Mouse (Mus musculus): ENCODE measurements at regions not wholly inside any gene's neighbourhood (a gene's known extent, or its start where the extent isn't known, plus 50 kb on each side); places are given as distances from the start of the nearest gene placed in this dataset.

DNA sequence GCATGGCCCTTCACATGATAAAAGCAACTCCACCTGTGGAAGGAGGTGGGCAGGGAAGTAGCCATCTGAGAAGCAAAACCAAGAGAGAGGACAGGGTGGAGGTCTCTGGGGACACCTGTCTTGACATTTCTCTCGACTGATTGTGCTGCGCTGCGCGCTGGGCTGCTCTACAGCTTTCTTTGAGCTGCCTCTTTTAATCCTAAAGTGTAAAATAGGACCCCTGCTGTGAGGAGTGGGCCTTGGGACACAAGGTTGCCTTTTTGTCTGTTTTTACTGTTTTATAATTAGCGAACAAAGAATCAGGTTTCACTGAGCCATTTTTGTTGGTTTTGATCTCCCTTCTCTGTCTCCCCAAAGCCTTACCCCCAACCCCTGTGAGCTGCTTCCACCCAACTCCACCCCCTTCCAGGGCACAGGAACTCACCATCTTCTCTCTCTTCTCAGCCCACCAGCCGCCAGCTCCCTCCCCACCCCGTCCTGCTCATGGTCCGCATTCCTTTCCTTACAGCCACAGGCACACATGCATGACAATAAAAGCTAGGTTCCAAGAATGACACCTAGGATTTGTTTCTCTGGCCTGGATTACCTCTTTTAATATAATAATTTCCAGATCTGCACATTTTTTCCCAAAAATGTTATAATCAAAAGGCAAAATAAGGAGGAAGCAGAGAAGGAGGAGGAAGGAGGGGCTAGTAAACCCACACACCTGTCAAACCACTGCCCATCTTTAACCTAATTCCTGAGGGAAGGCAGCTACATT is 57.3 kb downstream of the Cbln4 start:
- Histone ChIP-seq H3K36me3 (ENCODE audit: control insufficient read depth in 1 of 2, insufficient read depth in 2 of 2, low read length in 2 of 2) (no peaks in the 10 kb centered on the region), H3K9ac (ENCODE audit: control insufficient read depth, low read depth, low read length, poor library complexity, severe bottlenecking) (no peak overlapping the region), H3K9me3 (replicated peaks; ENCODE audit: insufficient read depth, low read length) (no peaks in the 10 kb centered on the region), H3K27ac (ENCODE audit: control insufficient read depth, low read depth, low read length) (no peak overlapping the region), H3K79me2 (ENCODE audit: control insufficient read depth, insufficient read depth, low read length, poor library complexity) (no peaks in the 10 kb centered on the region), H3K4me1 (ENCODE audit: control insufficient read depth in 1 of 2, insufficient read depth in 2 of 2, low read length in 2 of 2) (no peaks in the 10 kb centered on the region), H3K27me3 (ENCODE audit: control insufficient read depth in 1 of 2, insufficient read depth in 2 of 2, low read length in 2 of 2) (no peaks in the 10 kb centered on the region), H3K4me3 (ENCODE audit: control insufficient read depth in 1 of 2, insufficient read depth in 1 of 2, low read depth in 2 of 2, low read length in 2 of 2) (no peak overlapping the region)
- no peak for DNase-seq (ENCODE audit: low read depth, low spot score)
- TF ChIP-seq EP300 (IDR thresholded peaks at IDR 0.05; ENCODE audit: low read depth in 1 of 2, low read length in 2 of 2) (no peak), NRF1 (IDR thresholded peaks at IDR 0.05; ENCODE audit: insufficient read depth, low read depth, low read length, poor library complexity, severe bottlenecking) (no peak), MEF2A (IDR thresholded peaks at IDR 0.05; ENCODE audit: extremely low read depth, insufficient replicate concordance, low read depth, low read length, poor library complexity, severe bottlenecking) (no peak)

DNA sequence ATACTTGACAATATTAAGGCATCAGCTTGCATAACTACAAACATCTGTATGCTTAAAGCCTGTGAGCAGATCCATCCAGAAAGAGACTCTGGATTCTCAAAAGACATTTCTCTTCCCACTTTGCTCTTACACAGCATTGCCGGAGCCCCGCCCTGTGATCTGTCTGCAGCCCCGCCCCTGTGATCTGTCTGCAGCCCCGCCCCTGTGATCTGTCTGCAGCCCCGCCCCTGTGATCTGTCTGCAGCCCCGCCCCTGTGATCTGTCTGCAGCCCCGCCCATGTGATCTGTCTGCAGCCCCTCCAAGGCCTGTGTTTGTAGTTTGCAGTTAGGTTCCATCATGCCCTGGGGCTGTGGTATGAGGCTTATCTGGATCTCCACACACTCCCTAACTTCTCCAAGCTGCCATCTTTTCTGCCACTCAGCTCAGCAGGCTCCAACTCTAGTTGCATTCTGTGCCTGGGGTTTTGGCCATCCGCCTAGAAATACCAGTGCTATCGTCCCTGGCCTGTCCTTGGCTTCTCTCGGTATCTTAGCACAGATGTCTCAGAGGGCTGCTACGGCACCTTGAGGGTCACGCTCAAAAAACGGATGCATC is 73.9 kb downstream of the Cbln4 start:
- H3K27me3 ChIP-seq (ENCODE audit: control insufficient read depth in 1 of 2, insufficient read depth in 2 of 2, low read length in 2 of 2) = no peaks in the 10 kb centered on the region
- no peak overlapping the region for H3K27ac ChIP-seq (ENCODE audit: control insufficient read depth, low read depth, low read length)
- no peaks in the 10 kb centered on the region for H3K79me2 ChIP-seq (ENCODE audit: control insufficient read depth, insufficient read depth, low read length, poor library complexity)
- H3K4me1 ChIP-seq (ENCODE audit: control insufficient read depth in 1 of 2, insufficient read depth in 2 of 2, low read length in 2 of 2) = no peaks in the 10 kb centered on the region
- H3K4me3 ChIP-seq (ENCODE audit: control insufficient read depth in 1 of 2, insufficient read depth in 1 of 2, low read depth in 2 of 2, low read length in 2 of 2) = no peak overlapping the region
- no peaks in the 10 kb centered on the region for H3K36me3 ChIP-seq (ENCODE audit: control insufficient read depth in 1 of 2, insufficient read depth in 2 of 2, low read length in 2 of 2)
- H3K9me3 ChIP-seq (replicated peaks; ENCODE audit: insufficient read depth, low read length) = no peaks in the 10 kb centered on the region
- H3K9ac ChIP-seq (ENCODE audit: control insufficient read depth, low read depth, low read length, poor library complexity, severe bottlenecking) = no peak overlapping the region
- no peak for DNase-seq (ENCODE audit: low read depth, low spot score)
- TF ChIP-seq MYC (IDR thresholded peaks at IDR 0.05; ENCODE audit: low read depth, low read length) = no peak

DNA sequence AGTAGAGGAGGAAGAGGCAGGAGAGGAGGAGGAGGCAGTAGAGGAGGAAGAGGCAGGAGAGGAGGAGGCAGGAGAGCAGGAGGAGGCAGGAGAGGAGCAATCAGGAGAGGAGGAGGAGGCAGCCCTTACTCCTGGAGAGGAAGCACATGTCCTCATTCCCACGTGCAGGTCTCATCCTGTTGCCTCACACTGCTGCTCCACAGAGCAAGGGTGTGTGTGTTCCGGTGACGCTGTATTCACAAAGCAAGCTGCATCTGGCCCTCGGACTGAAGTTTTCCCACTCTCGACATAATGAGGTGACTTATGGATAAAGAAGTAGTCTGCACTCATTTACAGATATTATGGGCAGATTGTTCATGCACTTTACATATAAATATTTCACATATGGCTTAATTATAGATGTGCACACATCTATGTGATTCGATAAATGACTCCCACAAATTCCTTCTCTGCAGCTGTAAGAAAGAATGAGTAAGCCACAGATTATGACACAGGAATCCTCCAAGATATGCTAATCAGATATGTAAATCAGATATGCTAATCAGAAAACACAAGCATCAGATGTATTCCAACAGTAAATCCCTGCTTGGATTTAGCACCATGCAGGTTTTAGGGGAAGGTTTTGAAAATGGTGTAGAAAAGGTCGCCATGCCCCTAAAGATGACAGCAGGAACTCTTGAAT is 96.6 kb downstream of the Cbln4 start:
- Histone ChIP-seq H3K9ac (ENCODE audit: control insufficient read depth, low read depth, low read length, poor library complexity, severe bottlenecking) (no peak overlapping the region), H3K4me3 (ENCODE audit: control insufficient read depth in 1 of 2, insufficient read depth in 1 of 2, low read depth in 2 of 2, low read length in 2 of 2) (no peak overlapping the region), H3K27ac (ENCODE audit: control insufficient read depth, low read depth, low read length) (no peak overlapping the region), H3K4me1 (ENCODE audit: control insufficient read depth in 1 of 2, insufficient read depth in 2 of 2, low read length in 2 of 2) (no peaks in the 10 kb centered on the region), H3K79me2 (ENCODE audit: control insufficient read depth, insufficient read depth, low read length, poor library complexity) (no peaks in the 10 kb centered on the region), H3K9me3 (replicated peaks; ENCODE audit: insufficient read depth, low read length) (no peaks in the 10 kb centered on the region), H3K36me3 (ENCODE audit: control insufficient read depth in 1 of 2, insufficient read depth in 2 of 2, low read length in 2 of 2) (no peaks in the 10 kb centered on the region), H3K27me3 (ENCODE audit: control insufficient read depth in 1 of 2, insufficient read depth in 2 of 2, low read length in 2 of 2) (no peaks in the 10 kb centered on the region; a peak in 1 of 4 replicates)
- no peak for TF ChIP-seq JUND (IDR thresholded peaks at IDR 0.05; ENCODE audit: low read depth, low read length)
- TF ChIP-seq NELFE (IDR thresholded peaks at IDR 0.05; ENCODE audit: low read depth, low read length) = no peak
- TF ChIP-seq MYC (IDR thresholded peaks at IDR 0.05; ENCODE audit: low read depth, low read length) = no peak
- TF ChIP-seq CHD2 (IDR thresholded peaks at IDR 0.05; ENCODE audit: low read length) = no peak
- TF ChIP-seq RCOR1 (IDR thresholded peaks at IDR 0.05; ENCODE audit: low read depth, low read length) = no peak
- TF ChIP-seq EP300 (IDR thresholded peaks at IDR 0.05; ENCODE audit: low read depth in 1 of 2, low read length in 2 of 2) = no peak
- no peak for TF ChIP-seq MAFK (IDR thresholded peaks at IDR 0.05; ENCODE audit: borderline replicate concordance, low read depth, low read length)
- no peak for TF ChIP-seq POLR2A (IDR thresholded peaks at IDR 0.05; ENCODE audit: control insufficient read depth in 1 of 2, insufficient read depth in 1 of 2, low read depth in 1 of 2, low read length in 2 of 2, poor library complexity in 1 of 2)
- no peak for TF ChIP-seq NRF1 (IDR thresholded peaks at IDR 0.05; ENCODE audit: insufficient read depth, low read depth, low read length, poor library complexity, severe bottlenecking)
- TF ChIP-seq ZMIZ1 (IDR thresholded peaks at IDR 0.05; ENCODE audit: low read depth, low read length) = no peak
- TF ChIP-seq E2F4 (IDR thresholded peaks at IDR 0.05; ENCODE audit: borderline replicate concordance, low read depth, low read length) = no peak
- TF ChIP-seq TCF12 (IDR thresholded peaks at IDR 0.05; ENCODE audit: low read depth, low read length) = no peak
- no peak for TF ChIP-seq MXI1 (IDR thresholded peaks at IDR 0.05; ENCODE audit: low read depth, low read length)
- TF ChIP-seq SIN3A (IDR thresholded peaks at IDR 0.05; ENCODE audit: low read length) = no peak
- no peak for TF ChIP-seq POLR2AphosphoS5 (IDR thresholded peaks at IDR 0.05; ENCODE audit: borderline replicate concordance, low read depth, low read length)
- TF ChIP-seq GATA1 (IDR thresholded peaks at IDR 0.05; ENCODE audit: low read depth, low read length) = no peak
- no peak for TF ChIP-seq CTCF (IDR thresholded peaks at IDR 0.05 in 2 of 3, conservative IDR thresholded peaks at IDR 0.05 in 1 of 3; ENCODE audit: control insufficient read depth in 1 of 3, insufficient read depth in 1 of 3, low read depth in 2 of 3, low read length in 3 of 3, poor library complexity in 1 of 3, severe bottlenecking in 1 of 3)
- no peak for TF ChIP-seq POLR2AphosphoS2 (IDR thresholded peaks at IDR 0.05; ENCODE audit: low read length)
- DNase-seq (ENCODE audit: low read depth, low spot score) = no peak

All from MEL (cell line).